Mouse (Mus musculus): Measurements from ENCODE around the gene Rmnd5a.

DNA sequence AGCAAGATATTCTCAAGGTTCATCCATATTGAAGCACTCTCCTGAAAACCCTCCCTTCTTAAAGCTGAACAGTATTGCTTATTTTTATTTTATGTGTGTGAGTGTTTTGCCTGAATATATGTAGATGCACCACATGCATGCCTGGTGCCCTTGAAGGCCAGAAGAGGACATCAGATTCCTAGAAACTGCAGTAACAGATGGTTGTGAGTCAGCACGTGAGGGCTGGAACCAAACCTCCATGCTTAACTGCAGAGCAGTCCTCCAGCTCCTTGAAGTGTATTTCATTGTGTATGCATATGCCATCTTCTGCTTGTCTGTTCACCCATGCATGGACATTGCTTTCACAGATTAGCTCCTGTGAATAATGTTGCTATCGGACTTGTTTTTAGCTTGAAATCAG, 76.4 kb downstream of the Rmnd5a start:
- TF ChIP-seq CTCF (IDR thresholded peaks at IDR 0.05; ENCODE audit: borderline replicate concordance, insufficient read depth, low read length), result no peak
- no peak for TF ChIP-seq POLR2A (IDR thresholded peaks at IDR 0.05; ENCODE audit: low read depth, low read length)

Data from embryonic fibroblast, embryonic 13.5 days (primary cell).